ENCODE assay signal across 12 mouse cellular contexts in the genomic region with DNA sequence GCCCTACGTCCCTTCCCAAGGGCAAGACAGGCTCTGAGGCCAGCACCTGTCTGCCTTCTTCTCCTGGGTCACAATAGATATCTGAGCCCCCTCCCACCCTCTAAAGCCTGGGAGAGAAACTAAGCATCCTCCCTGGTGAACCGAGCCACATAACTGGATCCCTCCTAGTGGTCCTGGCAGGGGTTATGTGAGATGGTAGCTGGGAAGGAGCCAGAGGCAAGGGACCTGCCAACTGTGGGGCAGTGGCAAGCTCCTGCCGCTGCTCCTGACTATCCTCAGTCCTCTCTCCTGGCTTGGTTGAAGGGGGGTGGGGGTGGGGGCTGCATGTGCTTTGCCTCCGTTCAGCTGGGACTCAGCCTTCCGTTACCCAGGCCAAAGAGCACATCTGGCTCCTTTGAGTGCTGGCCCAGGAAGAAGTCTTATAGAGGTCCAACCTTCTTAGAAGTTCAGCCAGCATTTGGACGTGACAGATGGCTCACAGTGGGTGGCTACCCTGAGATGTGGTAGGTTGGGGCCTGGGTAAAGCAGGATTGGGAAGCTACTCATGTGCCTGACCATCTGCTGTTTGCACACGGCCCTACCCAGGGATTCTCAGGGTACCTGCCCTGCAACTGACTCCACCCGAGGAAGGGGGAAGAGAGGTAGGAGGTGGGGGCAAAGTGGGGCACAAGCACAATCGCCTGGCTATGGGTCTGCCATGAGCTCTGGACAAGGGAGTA. TPM values are rescaled to one million over a fixed set of nuclear protein-coding genes. Genes with fewer than 3 reads are reported as not detected.
DNase-seq lines count a peak whose midpoint lies in the region; ATAC-seq and TF ChIP-seq lines count a peak whose summit lies in the region.
"Had no signal": no experiment of that assay in that cellular context is flagged by ENCODE, and none has a peak within 500 bp of the region (broad histone marks: within the 10 kb centered on the region; RNA-seq: fewer than 3 reads in every experiment).

No protein-coding gene starts in this region.

- H3K36me3 ChIP-seq in forebrain, embryonic 10.5 days (replicated peaks) = no peaks in the 10 kb centered on the region
- H3K36me3 ChIP-seq in forebrain, postnatal 0 days (ENCODE audit: insufficient read depth) = no peaks in the 10 kb centered on the region
- H3K36me3 ChIP-seq in forebrain, embryonic 12.5 days (replicated peaks) = no peaks in the 10 kb centered on the region
- no peaks in the 10 kb centered on the region for H3K36me3 ChIP-seq in midbrain, embryonic 12.5 days

- H3K4me1 ChIP-seq in forebrain, embryonic 10.5 days = peaks cover 21% of the 10 kb centered on the region
- no peaks in the 10 kb centered on the region for H3K4me1 ChIP-seq in forebrain, postnatal 0 days (ENCODE audit: insufficient read depth)
- H3K4me1 ChIP-seq in forebrain, embryonic 12.5 days = peaks cover 14% of the 10 kb centered on the region
- peaks cover 17% of the 10 kb centered on the region; the same call in 1 of the 2 replicates for H3K4me1 ChIP-seq in midbrain, embryonic 12.5 days
- H3K4me1 ChIP-seq: megakaryocyte, embryonic 14.5 days had no signal

- no peak for DNase-seq in forebrain, embryonic 10.5 days (ENCODE audit: extremely low spot score, low spot score)
- no peak for DNase-seq in forebrain, postnatal 0 days
- DNase-seq in cerebellum, adult 11-12 months = peak; percentile 98
- DNase-seq in B cell, adult 2 months = no peak
- no peak for DNase-seq in kidney, postnatal 4 days
- DNase-seq in lung, postnatal 4 days = no peak

- 56% methylated on average over 9 of the region's 9 CpGs for WGBS in forebrain, embryonic 10.5 days
- WGBS in forebrain, postnatal 0 days = 38% methylated on average over 9 of the region's 9 CpGs
- whole genome bisulfite sequencing in forebrain, embryonic 12.5 days = 50% methylated on average over 9 of the region's 9 CpGs
- WGBS in midbrain, embryonic 12.5 days = 45% methylated on average over 9 of the region's 9 CpGs

- no peak for ATAC-seq in forebrain, postnatal 0 days
- ATAC-seq in forebrain, embryonic 12.5 days (ENCODE audit: low FRiP score) = peak; percentile 46; the same call in 1 of the 2 replicates
- peak; percentile 30; the same call in 1 of the 2 replicates for ATAC-seq in midbrain, embryonic 12.5 days (ENCODE audit: low FRiP score, low read depth)

- H3K4me3 ChIP-seq in forebrain, embryonic 10.5 days = no peak overlapping the region
- H3K4me3 ChIP-seq in forebrain, postnatal 0 days (ENCODE audit: low read depth, low read length) = no peak overlapping the region
- H3K4me3 ChIP-seq in forebrain, embryonic 12.5 days (replicated peaks) = no peak overlapping the region
- no peak overlapping the region for H3K4me3 ChIP-seq in midbrain, embryonic 12.5 days
- H3K4me3 ChIP-seq: megakaryocyte, embryonic 14.5 days had no signal

- H3K9me3 ChIP-seq in forebrain, embryonic 10.5 days = no peaks in the 10 kb centered on the region
- 0 out of 2 replicates have a peak, but pooled peaks cover 6% of the 10 kb centered on the region for H3K9me3 ChIP-seq in forebrain, postnatal 0 days (ENCODE audit: low read length)
- H3K9me3 ChIP-seq in forebrain, embryonic 12.5 days = no peaks in the 10 kb centered on the region
- H3K9me3 ChIP-seq in midbrain, embryonic 12.5 days = 0 out of 2 replicates have a peak, but pooled peaks cover 3% of the 10 kb centered on the region

- H3K9ac ChIP-seq in forebrain, postnatal 0 days = no peak overlapping the region
- H3K9ac ChIP-seq in forebrain, embryonic 12.5 days = no peak overlapping the region
- H3K9ac ChIP-seq in midbrain, embryonic 12.5 days (replicated peaks) = no peak overlapping the region

- H3K27ac ChIP-seq in forebrain, embryonic 10.5 days = peak overlapping the region; percentile 56
- H3K27ac ChIP-seq in forebrain, postnatal 0 days (ENCODE audit: low read depth, low read length) = no peak overlapping the region
- H3K27ac ChIP-seq in forebrain, embryonic 12.5 days = no peak overlapping the region
- H3K27ac ChIP-seq in midbrain, embryonic 12.5 days (replicated peaks) = no peak overlapping the region; the same call in 1 of the 2 replicates

- no peak for TF ChIP-seq CTCF in forebrain, postnatal 0 days (IDR thresholded peaks at IDR 0.05; ENCODE audit: low read depth)

- H3K4me2 ChIP-seq in forebrain, postnatal 0 days (ENCODE audit: low read depth) = no peak overlapping the region
- H3K4me2 ChIP-seq in forebrain, embryonic 12.5 days = no peak overlapping the region
- H3K4me2 ChIP-seq in midbrain, embryonic 12.5 days (replicated peaks) = no peak overlapping the region

- H3K27me3 ChIP-seq in forebrain, embryonic 10.5 days (ENCODE audit: poor library complexity, severe bottlenecking) = no peaks in the 10 kb centered on the region
- no peaks in the 10 kb centered on the region for H3K27me3 ChIP-seq in forebrain, postnatal 0 days (ENCODE audit: insufficient read depth, low read length)
- no peaks in the 10 kb centered on the region for H3K27me3 ChIP-seq in forebrain, embryonic 12.5 days
- H3K27me3 ChIP-seq in midbrain, embryonic 12.5 days = no peaks in the 10 kb centered on the region

RNA-seq across cellular contexts. Expression of gene Tff3, which starts 3.7 kb away (rescaled TPM):
- polyA plus RNA-seq in forebrain, embryonic 10.5 days (2016; fragmentation: Nextera tagmentation; extraction: Ambion mirVana) = 0.64 and 0.71 TPM in 2 replicates
- not detected in 2 replicates for total RNA-seq in forebrain, postnatal 0 days (2014; rRNA removed)
- 0.35 TPM in 1 of 2 replicates, not detected in the other for polyA plus RNA-seq in forebrain, postnatal 0 days (2015; fragmentation: Nextera tagmentation; extraction: Ambion mirVana)
- 0.88 TPM in 1 of 2 replicates, not detected in the other for polyA plus RNA-seq in forebrain, embryonic 12.5 days (2016; fragmentation: Nextera tagmentation; extraction: Ambion mirVana)
- 1.1 and 1.4 TPM in 2 replicates for polyA plus RNA-seq in midbrain, embryonic 12.5 days (2016; fragmentation: Nextera tagmentation; extraction: Ambion mirVana)
- total RNA-seq: common myeloid progenitor, adult 5-6 weeks; gastrocnemius, postnatal 4 days; left cerebral cortex, postnatal 14 days had no signal

RNA-seq across cellular contexts. Expression of gene Tff2, which starts 18.4 kb away (rescaled TPM):
- not detected in 2 replicates for polyA plus RNA-seq in forebrain, embryonic 10.5 days (2016; fragmentation: Nextera tagmentation; extraction: Ambion mirVana)
- total RNA-seq in forebrain, postnatal 0 days (2014; rRNA removed) = not detected in 2 replicates
- not detected in 2 replicates for polyA plus RNA-seq in forebrain, postnatal 0 days (2015; fragmentation: Nextera tagmentation; extraction: Ambion mirVana)
- not detected in 2 replicates for polyA plus RNA-seq in forebrain, embryonic 12.5 days (2016; fragmentation: Nextera tagmentation; extraction: Ambion mirVana)
- polyA plus RNA-seq in midbrain, embryonic 12.5 days (2016; fragmentation: Nextera tagmentation; extraction: Ambion mirVana) = not detected in 2 replicates
- total RNA-seq: common myeloid progenitor, adult 5-6 weeks; gastrocnemius, postnatal 4 days; left cerebral cortex, postnatal 14 days had no signal

RNA-seq across cellular contexts. Expression of gene Tff1, which starts 39.4 kb away (rescaled TPM):
- not detected in 2 replicates for polyA plus RNA-seq in forebrain, embryonic 10.5 days (2016; fragmentation: Nextera tagmentation; extraction: Ambion mirVana)
- not detected in 2 replicates for total RNA-seq in forebrain, postnatal 0 days (2014; rRNA removed)
- polyA plus RNA-seq in forebrain, postnatal 0 days (2015; fragmentation: Nextera tagmentation; extraction: Ambion mirVana) = not detected in 2 replicates
- not detected in 2 replicates for polyA plus RNA-seq in forebrain, embryonic 12.5 days (2016; fragmentation: Nextera tagmentation; extraction: Ambion mirVana)
- not detected in 2 replicates for polyA plus RNA-seq in midbrain, embryonic 12.5 days (2016; fragmentation: Nextera tagmentation; extraction: Ambion mirVana)
- total RNA-seq: common myeloid progenitor, adult 5-6 weeks; gastrocnemius, postnatal 4 days; left cerebral cortex, postnatal 14 days had no signal
